Comparison of ENCODE assay signal across 8 mouse cellular contexts in the genomic region with DNA sequence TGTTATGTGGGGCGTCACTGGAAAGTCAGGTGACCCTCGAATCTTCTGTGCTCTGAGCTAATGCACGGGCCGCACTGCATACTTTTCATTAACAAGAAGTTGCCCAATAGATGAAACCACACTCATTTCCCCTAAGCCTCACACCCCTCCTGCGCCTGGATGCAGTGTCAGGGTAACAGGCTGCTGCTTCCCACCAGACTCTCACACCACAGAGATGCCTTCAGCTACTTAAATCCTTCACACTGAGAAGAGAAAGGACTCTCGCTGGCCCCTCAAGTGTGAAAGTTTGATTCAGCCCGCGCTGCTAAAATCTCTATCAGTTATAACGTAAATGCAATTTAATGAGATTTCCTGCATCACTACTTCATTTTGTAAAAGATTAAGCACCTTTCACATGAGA. TPM values are rescaled to one million over a fixed set of nuclear protein-coding genes. Genes with fewer than 3 reads are reported as not detected.
A peak's percentile ranks its signal among the peaks of the same experiment; 100 is the strongest.
DNase-seq lines count a peak whose midpoint lies in the region; ATAC-seq lines count a peak whose summit lies in the region.

No protein-coding gene starts in this region.

- peak overlapping the region; percentile 37; the same call in 1 of the 2 replicates for H3K4me3 ChIP-seq in brown adipose tissue, adult 24 weeks (ENCODE audit: insufficient read depth, low read depth, low read length)
- peak overlapping the region; percentile 39 for H3K4me3 ChIP-seq in heart, embryonic 16.5 days (ENCODE audit: low read length)
- H3K4me3 ChIP-seq in liver, embryonic 11.5 days (ENCODE audit: low read depth, low read length), result no peak overlapping the region; the same call in 1 of the 2 replicates
- H3K4me3 ChIP-seq in neural tube, embryonic 15.5 days (replicated peaks), result peak overlapping the region; percentile 37

- H3K4me2 ChIP-seq in heart, embryonic 16.5 days (ENCODE audit: low read depth, low read length), result peak overlapping the region; percentile 62
- peak overlapping the region; percentile 49; the same call in 1 of the 2 replicates for H3K4me2 ChIP-seq in liver, embryonic 11.5 days
- H3K4me2 ChIP-seq in neural tube, embryonic 15.5 days, result peak overlapping the region; percentile 67

- H3K27me3 ChIP-seq in heart, embryonic 16.5 days (ENCODE audit: control insufficient read depth, insufficient read depth, low read length), result no peaks in the 10 kb centered on the region
- H3K27me3 ChIP-seq in liver, embryonic 11.5 days (replicated peaks; ENCODE audit: control insufficient read depth, insufficient read depth, low read length), result no peaks in the 10 kb centered on the region
- no peaks in the 10 kb centered on the region for H3K27me3 ChIP-seq in neural tube, embryonic 15.5 days (replicated peaks)

- no peaks in the 10 kb centered on the region for H3K36me3 ChIP-seq in heart, embryonic 16.5 days (ENCODE audit: control insufficient read depth, insufficient read depth)
- no peaks in the 10 kb centered on the region for H3K36me3 ChIP-seq in liver, embryonic 11.5 days (ENCODE audit: control insufficient read depth, insufficient read depth, low read length)
- no peaks in the 10 kb centered on the region for H3K36me3 ChIP-seq in neural tube, embryonic 15.5 days

- H3K9me3 ChIP-seq in heart, embryonic 16.5 days (replicated peaks; ENCODE audit: control insufficient read depth, low read length), result no peaks in the 10 kb centered on the region
- H3K9me3 ChIP-seq in liver, embryonic 11.5 days (ENCODE audit: control insufficient read depth, low read length), result no peaks in the 10 kb centered on the region
- no peaks in the 10 kb centered on the region for H3K9me3 ChIP-seq in neural tube, embryonic 15.5 days (replicated peaks)

- DNase-seq in frontal cortex, postnatal 25 days (ENCODE audit: low spot score in 2 of 2), result no peak
- DNase-seq in liver, embryonic 11.5 days (ENCODE audit: low spot score), result no peak
- DNase-seq in Muller cell, postnatal 12 days (ENCODE audit: inconsistent ontology term), result no peak
- DNase-seq in right cerebral cortex, postnatal 25 days, result no peak

- H3K4me1 ChIP-seq in brown adipose tissue, adult 24 weeks (ENCODE audit: control insufficient read depth, insufficient read depth, insufficient read length, low read length), result no peaks in the 10 kb centered on the region
- peaks cover 4% of the 10 kb centered on the region; the same call in 1 of the 2 replicates for H3K4me1 ChIP-seq in heart, embryonic 16.5 days (ENCODE audit: control insufficient read depth, insufficient read depth, low read length)
- H3K4me1 ChIP-seq in liver, embryonic 11.5 days (replicated peaks; ENCODE audit: control insufficient read depth, insufficient read depth, low read length), result no peaks in the 10 kb centered on the region; the same call in 1 of the 2 replicates
- peaks cover 13% of the 10 kb centered on the region for H3K4me1 ChIP-seq in neural tube, embryonic 15.5 days

- H3K9ac ChIP-seq in heart, embryonic 16.5 days (ENCODE audit: low read length), result no peak overlapping the region; the same call in 1 of the 2 replicates
- H3K9ac ChIP-seq in liver, embryonic 11.5 days (ENCODE audit: low read depth, low read length), result no peak overlapping the region
- H3K9ac ChIP-seq in neural tube, embryonic 15.5 days (replicated peaks), result 0 out of 2 replicates have a peak overlapping the region, but pooled peaks have one; percentile 36

- peak; percentile 65 for ATAC-seq in frontal cortex, adult (ENCODE audit: low TSS enrichment)
- no peak for ATAC-seq in heart, embryonic 16.5 days (replicated peaks; ENCODE audit: extremely low read depth, insufficient read depth, low FRiP score)
- peak; percentile 34 for ATAC-seq in liver, embryonic 11.5 days (replicated peaks; ENCODE audit: low FRiP score)
- peak; percentile 81 for ATAC-seq in neural tube, embryonic 15.5 days (ENCODE audit: low FRiP score)

- no peak overlapping the region for H3K27ac ChIP-seq in brown adipose tissue, adult 24 weeks (replicated peaks; ENCODE audit: low read depth, low read length)
- no peak overlapping the region for H3K27ac ChIP-seq in heart, embryonic 16.5 days (ENCODE audit: low read length)
- no peak overlapping the region for H3K27ac ChIP-seq in liver, embryonic 11.5 days (ENCODE audit: low read depth, low read length)
- H3K27ac ChIP-seq in neural tube, embryonic 15.5 days (replicated peaks), result peak overlapping the region; percentile 72

- WGBS in heart, embryonic 16.5 days, result 33% methylated on average over 9 of the region's 9 CpGs
- WGBS in liver, embryonic 11.5 days, result 23% methylated on average over 9 of the region's 9 CpGs
- WGBS in neural tube, embryonic 15.5 days, result 4% methylated on average over 9 of the region's 9 CpGs

RNA-seq across cellular contexts. Expression of a gene that starts 54.5 kb away (rescaled TPM):
- polyA plus RNA-seq in brown adipose tissue, adult 24 weeks (2012; ENCODE audit: insufficient read depth, insufficient read length, missing spikeins), result 11.8 and 12.6 TPM in 2 replicates
- 68.5 and 72.2 TPM in 2 replicates for polyA plus RNA-seq in heart, embryonic 16.5 days (2015; fragmentation: Nextera tagmentation; extraction: Ambion mirVana)
- polyA plus RNA-seq in liver, embryonic 11.5 days (2014; fragmentation: Nextera tagmentation; extraction: Ambion mirVana), result 24.6 and 25.7 TPM in 2 replicates
- polyA plus RNA-seq in neural tube, embryonic 15.5 days (2015; fragmentation: Nextera tagmentation; extraction: Ambion mirVana), result 69.1 and 83.8 TPM in 2 replicates
